Mouse (Mus musculus): ENCODE results near the gene Slc4a4.

DNA sequence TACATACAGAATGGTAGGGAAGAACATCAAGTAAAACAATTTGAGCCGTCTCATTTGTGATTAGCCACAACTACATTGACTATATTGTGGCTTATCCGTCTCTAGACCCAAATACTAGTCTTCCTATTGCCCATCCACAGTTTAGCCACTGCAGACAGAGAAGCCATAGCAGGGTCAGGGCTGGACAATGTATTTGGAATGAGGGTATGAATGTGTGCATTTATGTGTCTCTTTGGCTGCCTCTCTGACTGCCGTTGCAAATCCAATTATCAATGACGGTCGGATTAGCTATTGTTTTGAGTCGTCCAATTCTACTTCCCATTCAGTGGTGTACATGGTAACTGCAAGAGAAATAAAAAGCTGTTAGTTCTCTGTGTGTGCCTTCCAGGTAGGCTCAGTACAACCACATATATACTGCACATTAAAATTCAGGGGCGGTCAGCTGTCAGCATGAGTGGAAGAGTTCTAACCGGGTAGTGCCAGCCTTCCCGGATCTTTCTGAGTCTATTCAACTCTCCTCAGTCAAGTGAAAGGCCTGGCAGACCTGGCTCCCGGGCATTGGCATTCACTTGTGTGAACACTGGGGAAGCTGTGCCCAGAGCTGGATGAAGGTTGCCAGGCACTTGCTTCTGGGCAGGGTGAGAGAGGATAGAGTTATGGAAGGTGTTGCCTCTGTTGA is 59.2 kb downstream of the Slc4a4 start:
- TF ChIP-seq CTCF (IDR thresholded peaks at IDR 0.05; ENCODE audit: low read depth) = no peak
- TF ChIP-seq EP300 (IDR thresholded peaks at IDR 0.05; ENCODE audit: low read depth) = no peak
